Mouse (Mus musculus) urinary bladder, adult 2 months (tissue): ENCODE results near the gene Nipa2. TPM values are rescaled to one million over a fixed set of nuclear protein-coding genes. Genes with fewer than 3 reads are reported as not detected.
"Not testable (repeated sequence)": the region's sequence is repeated elsewhere in the genome, so short reads cannot be mapped to it uniquely, and the experiment has no call there.

ENCODE experiments used
- DNase-seq: peaks from one replicate; pipeline ENCODE4 v3.0.0; 2022; ENCODE audit warnings: low spot score
- polyA plus RNA-seq: library from polyadenylated mRNA; depleted of rRNA; stranded (reverse); fragments of >200 nt; gene quantifications from 2 replicates; pipeline ENCODE4 v1.2.3, GENCODE M21; 2012; rRNA removed

Nipa2 gene
- polyA plus RNA-seq, 1 experiment: 32.8 TPM

DNA sequence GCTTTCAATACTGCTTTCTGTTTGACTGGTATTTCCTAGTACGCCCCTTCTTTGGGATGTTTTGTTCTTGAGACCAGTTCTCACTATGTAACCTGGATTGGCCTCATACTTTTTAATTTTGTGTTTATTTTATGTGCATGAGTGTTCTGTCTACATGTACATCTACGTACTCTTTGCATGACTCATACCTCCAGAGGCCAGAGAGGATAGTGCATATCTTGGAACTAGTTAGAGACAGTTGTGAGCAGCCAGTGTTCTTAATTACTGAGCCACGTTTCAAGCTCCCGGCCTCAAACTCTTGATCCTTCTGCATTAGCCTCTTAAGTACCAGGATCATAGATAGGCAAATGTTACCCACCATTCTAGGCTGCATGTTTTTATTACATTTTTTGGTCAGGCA lies 23.9 kb downstream of the Nipa2 start:
- DNase-seq: no peak

GRCm38 (mm10) chr7:55935025-55935424 lies 27.3 kb downstream of the Nipa2 start:
- DNase-seq: no peak

GRCm38 (mm10) chr7:55928649-55929048 lies 33.6 kb downstream of the Nipa2 start:
- DNase-seq: no peak

- DNase-seq: no peak
Observed at GRCm38 (mm10) chr7:55927262-55927661, 35.0 kb downstream of the Nipa2 start.

GRCm38 (mm10) chr7:55918365-55918764 lies 43.9 kb downstream of the Nipa2 start:
- DNase-seq: not testable (repeated sequence)

- DNase-seq: no peak
Observed at GRCm38 (mm10) chr7:55912118-55912517, 50.2 kb downstream of the Nipa2 start.

DNA sequence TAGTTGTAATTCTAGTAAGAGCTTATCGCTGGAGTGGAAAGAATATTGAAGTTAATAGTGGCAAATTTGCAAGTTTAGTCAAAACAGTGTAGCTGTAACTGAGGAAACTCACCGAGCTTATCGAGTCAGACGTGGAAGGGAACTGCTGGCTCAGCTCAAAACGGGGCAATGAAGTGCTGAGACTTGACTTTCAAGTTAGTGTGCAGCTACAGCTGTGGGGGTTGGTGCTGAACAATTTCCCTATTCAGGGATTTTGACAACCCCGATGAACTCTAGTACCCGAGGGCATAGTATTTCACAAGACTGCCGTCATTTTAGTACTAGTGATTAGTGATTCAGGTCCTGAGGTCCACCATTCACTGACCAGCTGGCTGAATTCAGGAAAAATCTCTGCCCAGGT lies 50.9 kb downstream of the Nipa2 start:
- no peak for DNase-seq

DNA sequence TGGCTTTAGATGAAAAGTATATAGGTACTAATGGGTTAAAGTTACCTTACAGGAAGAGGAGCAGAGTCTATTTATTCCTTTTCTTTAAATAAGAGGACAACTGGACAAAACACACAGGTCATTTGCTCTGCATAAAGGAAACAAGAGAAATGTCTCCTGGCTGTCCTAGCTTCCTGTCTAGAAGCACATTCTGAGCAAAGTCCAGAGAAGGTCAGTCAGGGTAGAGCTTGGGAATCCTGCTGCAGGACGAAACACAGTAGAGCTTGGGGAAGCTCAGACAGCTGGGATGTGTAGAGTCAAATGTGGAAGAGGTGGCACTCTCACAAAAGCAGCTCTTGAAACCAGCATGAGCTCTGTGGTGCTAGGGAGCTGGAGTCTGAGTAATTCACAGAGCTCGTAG lies 51.9 kb downstream of the Nipa2 start:
- DNase-seq: no peak

- no peak for DNase-seq
Observed at GRCm38 (mm10) chr7:55909519-55909918, 52.8 kb downstream of the Nipa2 start.

- no peak for DNase-seq
Observed at GRCm38 (mm10) chr7:55905449-55905848, 56.8 kb downstream of the Nipa2 start.

- no peak for DNase-seq
Observed at GRCm38 (mm10) chr7:55903766-55904165, 58.5 kb downstream of the Nipa2 start.

DNA sequence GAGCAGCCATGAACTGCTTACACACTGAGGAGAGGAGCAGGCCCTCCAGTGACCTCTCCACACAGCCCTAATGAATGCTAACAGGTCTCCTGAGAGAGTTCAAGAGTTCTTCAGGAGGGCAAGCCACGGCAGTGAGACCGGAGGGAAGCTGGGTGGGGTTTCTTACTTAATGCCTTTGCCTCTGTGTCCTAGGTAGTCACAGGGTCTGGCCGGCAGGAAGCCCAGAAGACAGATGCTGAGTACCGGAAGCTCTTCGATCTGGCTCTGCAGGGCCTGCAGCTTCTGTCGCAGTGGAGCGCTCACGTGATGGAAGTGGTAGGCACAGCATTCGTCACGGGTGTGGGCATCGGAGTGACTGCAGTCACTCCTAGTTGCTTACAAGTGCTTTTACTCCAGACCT lies 70.5 kb downstream of the Nipa2 start:
- DNase-seq: no peak

- no peak for DNase-seq
Observed at GRCm38 (mm10) chr7:55890731-55891130, 71.5 kb downstream of the Nipa2 start.

GRCm38 (mm10) chr7:55889996-55890395 lies 72.3 kb downstream of the Nipa2 start:
- DNase-seq: no peak

GRCm38 (mm10) chr7:55888603-55889002 lies 73.7 kb downstream of the Nipa2 start:
- DNase-seq: no peak

Other genes starting within 250 kb of the Nipa2 start
- 2.0 and 3.2 TPM in 2 replicates for gene Siglech, start 194.3 kb downstream of the Nipa2 start, polyA plus RNA-seq
- 14.7 and 14.8 TPM in 2 replicates for gene Tubgcp5, start 168.3 kb downstream of the Nipa2 start, polyA plus RNA-seq
- 38.8 and 48.5 TPM in 2 replicates for gene Cyfip1, start 120.7 kb downstream of the Nipa2 start, polyA plus RNA-seq
- gene Nipa1, start 57.5 kb upstream of the Nipa2 start, polyA plus RNA-seq: 13.5 and 13.8 TPM in 2 replicates
- 26.0 and 31.4 TPM in 2 replicates for gene Herc2, start 87.7 kb upstream of the Nipa2 start, polyA plus RNA-seq